In the genomic region with DNA sequence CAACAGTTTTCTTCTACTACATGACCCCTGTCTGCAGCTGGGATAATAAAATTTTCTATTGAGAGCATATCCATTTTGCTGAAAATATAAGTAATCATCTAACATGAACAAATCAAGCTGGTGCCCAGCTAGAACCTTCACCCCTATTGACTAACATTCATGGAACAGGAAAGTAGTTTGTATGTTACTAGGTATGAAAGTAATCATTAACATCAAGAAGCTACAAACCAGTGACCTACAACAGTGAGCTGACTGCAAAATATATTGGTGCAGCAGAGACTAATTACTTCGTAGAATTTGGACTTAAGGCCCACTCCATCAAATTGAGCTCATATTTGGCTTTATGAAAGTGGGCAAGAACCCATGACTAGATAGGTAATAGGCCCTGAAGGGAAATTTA, we compare ENCODE assay signal across 38 mouse cellular contexts. TPM values are rescaled to one million over a fixed set of nuclear protein-coding genes. Genes with fewer than 3 reads are reported as not detected.
"Had no signal": no experiment of that assay in that cellular context is flagged by ENCODE, and none has a peak within 500 bp of the region (broad histone marks: within the 10 kb centered on the region; RNA-seq: fewer than 3 reads in every experiment).

No protein-coding gene starts in this region.

- H3K27me3 ChIP-seq: heart, embryonic 13.5 days; heart, embryonic 15.5 days; hindbrain, embryonic 13.5 days; hindbrain, embryonic 15.5 days; limb, embryonic 13.5 days; limb, embryonic 15.5 days; liver, embryonic 12.5 days had no signal

- H3K4me2 ChIP-seq: heart, embryonic 11.5 days; heart, embryonic 13.5 days; heart, embryonic 15.5 days; hindbrain, embryonic 13.5 days; hindbrain, embryonic 15.5 days; limb, embryonic 13.5 days; limb, embryonic 15.5 days; liver, embryonic 12.5 days had no signal

- H3K9ac ChIP-seq: forebrain, postnatal 0 days; heart, embryonic 13.5 days; heart, embryonic 15.5 days; hindbrain, embryonic 13.5 days; hindbrain, embryonic 15.5 days; limb, embryonic 13.5 days; limb, embryonic 15.5 days; liver, embryonic 12.5 days; liver, embryonic 14.5 days had no signal

- ATAC-seq: forebrain, postnatal 0 days; hindbrain, postnatal 0 days; intestine, embryonic 16.5 days; liver, embryonic 12.5 days had no signal

- H3K9me3 ChIP-seq: heart, embryonic 15.5 days; hindbrain, embryonic 13.5 days; hindbrain, embryonic 15.5 days; limb, embryonic 15.5 days; liver, embryonic 12.5 days had no signal

- H3K4me1 ChIP-seq: heart, embryonic 13.5 days; heart, embryonic 15.5 days; hindbrain, embryonic 13.5 days; hindbrain, embryonic 15.5 days; limb, embryonic 13.5 days; limb, embryonic 15.5 days; liver, embryonic 12.5 days had no signal

- H3K4me3 ChIP-seq: heart, adult 2 months; heart, embryonic 13.5 days; heart, embryonic 15.5 days; hindbrain, embryonic 13.5 days; hindbrain, embryonic 15.5 days; limb, embryonic 13.5 days; limb, embryonic 15.5 days; liver, embryonic 12.5 days had no signal

- H3K27ac ChIP-seq: heart, adult 2 months; heart, embryonic 13.5 days; heart, embryonic 15.5 days; hindbrain, embryonic 13.5 days; hindbrain, embryonic 15.5 days; hindbrain, postnatal 0 days; limb, embryonic 13.5 days; limb, embryonic 15.5 days; liver, embryonic 12.5 days; liver, embryonic 14.5 days had no signal

- DNase-seq: forebrain, postnatal 0 days; gastrocnemius, postnatal 14 days; gastrocnemius, postnatal 36 days; heart, adult 11 months; heart, adult 2 months; heart, postnatal 14 days; heart, postnatal 36 days; kidney, adult 11 months; kidney, postnatal 14 days; layer of hippocampus, adult 9-11 months; layer of hippocampus, postnatal 36 days; left cerebral cortex, postnatal 4 days had no signal

- H3K36me3 ChIP-seq: heart, embryonic 13.5 days; heart, embryonic 15.5 days; hindbrain, embryonic 13.5 days; hindbrain, embryonic 15.5 days; limb, embryonic 13.5 days; limb, embryonic 15.5 days; liver, embryonic 12.5 days had no signal

RNA-seq across cellular contexts. Expression of a gene that starts 27.3 kb away (rescaled TPM):
- total RNA-seq: forebrain, postnatal 0 days; gastrocnemius, postnatal 14 days; gastrocnemius, postnatal 36 days; heart, adult 2 months; heart, postnatal 14 days; heart, postnatal 36 days; hematopoietic stem cell, adult 5-6 weeks; hindbrain, postnatal 0 days; layer of hippocampus, adult 18-20 months; layer of hippocampus, adult 8-10 months; layer of hippocampus, postnatal 14 days; layer of hippocampus, postnatal 36 days; left cerebral cortex, adult 18-20 months; left cerebral cortex, adult 8-10 months; left cerebral cortex, postnatal 10 days; left cerebral cortex, postnatal 25 days; left cerebral cortex, postnatal 4 days had no signal
- polyA plus RNA-seq: forebrain, postnatal 0 days; gonadal fat pad, adult 2 months; heart, adult 2 months; heart, embryonic 11.5 days; heart, embryonic 13.5 days; heart, embryonic 15.5 days; heart, postnatal 0 days; hindbrain, embryonic 11.5 days; hindbrain, embryonic 13.5 days; hindbrain, embryonic 15.5 days; hindbrain, postnatal 0 days; intestine, embryonic 14.5 days; kidney, embryonic 14.5 days; large intestine, adult 2 months; limb, embryonic 11.5 days; limb, embryonic 13.5 days; limb, embryonic 15.5 days; liver, embryonic 12.5 days had no signal
